Mouse (Mus musculus) left cerebral cortex, adult 2 months (tissue): ENCODE measurements at regions not wholly inside any gene's neighbourhood (a gene's known extent, or its start where the extent isn't known, plus 50 kb on each side); places are given as distances from the start of the nearest gene placed in this dataset.

Experiments used
- DNase-seq, 2 experiments: peaks; one replicate each; pipeline ENCODE4 v3.0.0; 2021 to 2022; ENCODE audit warnings: low spot score in 2 of 2, mixed read lengths in 1 of 2; ENCODE audit errors: extremely low spot score in 1 of 2
- H3K27ac ChIP-seq: fragments of 200-600 bp; 2 replicates; pipeline ENCODE4 v1.8.1; 2022
- H3K4me3 ChIP-seq: fragments of 200-600 bp; 2 replicates; pipeline ENCODE4 v1.8.1; 2022
- CTCF ChIP-seq: fragments of 200-600 bp; IDR thresholded peaks from 2 replicates; pipeline ENCODE4 v1.8.1; 2022; ENCODE audit warnings: antibody characterized with exemption, mild to moderate bottlenecking, moderate library complexity
- intact Hi-C: fragments of 180-260 bp; cut with DNase I; formaldehyde crosslinking; loops from one replicate; pipeline ENCODE4 v1.15.1; 2025

- no peak for TF ChIP-seq CTCF
- intact Hi-C loops, result no loop called here
- Histone ChIP-seq H3K27ac (no peak overlapping the region), H3K4me3 (no peak overlapping the region)
- no peak for DNase-seq
Observed at GRCm38 (mm10) chr8:28252399-28253240, 805.1 kb downstream of the Poteg start.

GRCm38 (mm10) chr8:28267277-28267676 lies 819.8 kb downstream of the Poteg start:
- no peak overlapping the region for H3K4me3 ChIP-seq
- intact Hi-C loops, result no loop called here
- TF ChIP-seq CTCF, result no peak
- H3K27ac ChIP-seq, result no peak overlapping the region
- DNase-seq, result no peak

GRCm38 (mm10) chr8:28284257-28284656 lies 836.8 kb downstream of the Poteg start:
- intact Hi-C loops, result no loop called here
- H3K4me3 ChIP-seq, result no peak overlapping the region
- no peak for TF ChIP-seq CTCF
- no peak for DNase-seq
- no peak overlapping the region for H3K27ac ChIP-seq

GRCm38 (mm10) chr8:28298896-28299793 lies 851.7 kb downstream of the Poteg start:
- TF ChIP-seq CTCF, result no peak
- Histone ChIP-seq H3K4me3 (no peak overlapping the region), H3K27ac (no peak overlapping the region)
- no peak for DNase-seq
- intact Hi-C loops, result no loop called here

- H3K27ac ChIP-seq, result no peak overlapping the region
- no peak for DNase-seq
- intact Hi-C loops, result no loop called here
- TF ChIP-seq CTCF, result no peak; the same call in 1 of the 2 replicates
- H3K4me3 ChIP-seq, result no peak overlapping the region
Observed at GRCm38 (mm10) chr8:28317081-28317480, 869.6 kb downstream of the Poteg start.

GRCm38 (mm10) chr8:28333388-28333787 lies 885.9 kb downstream of the Poteg start:
- DNase-seq, result no peak
- no peak overlapping the region for H3K4me3 ChIP-seq
- intact Hi-C loops, result no loop called here
- no peak for TF ChIP-seq CTCF
- no peak overlapping the region for H3K27ac ChIP-seq

GRCm38 (mm10) chr8:28337484-28337883 lies 890.0 kb downstream of the Poteg start:
- intact Hi-C loops, result no loop called here
- no peak overlapping the region for H3K4me3 ChIP-seq
- no peak for TF ChIP-seq CTCF
- H3K27ac ChIP-seq, result no peak overlapping the region
- DNase-seq, result no peak

GRCm38 (mm10) chr8:28341236-28341635 lies 893.8 kb downstream of the Poteg start:
- peak overlapping the region; percentile 38; the same call in 1 of the 2 replicates for H3K27ac ChIP-seq
- H3K4me3 ChIP-seq, result 0 out of 2 replicates have a peak overlapping the region, but pooled peaks have one; percentile 7
- intact Hi-C loops, result loop anchor here (5.0 kb wide), 1 partner anchor 596 kb away; no protein-coding TSS in a partner anchor
- DNase-seq, result peak in 1 of 2 experiments; percentile 10
- no peak for TF ChIP-seq CTCF

GRCm38 (mm10) chr8:28366470-28366869 lies 919.0 kb downstream of the Poteg start:
- no peak for TF ChIP-seq CTCF
- intact Hi-C loops, result no loop called here
- DNase-seq, result no peak
- Histone ChIP-seq H3K4me3 (no peak overlapping the region), H3K27ac (no peak overlapping the region)

- no peak overlapping the region for H3K27ac ChIP-seq
- H3K4me3 ChIP-seq, result no peak overlapping the region
- no peak for TF ChIP-seq CTCF
- intact Hi-C loops, result no loop called here
- no peak for DNase-seq
Observed at GRCm38 (mm10) chr8:28367361-28367760, 919.9 kb downstream of the Poteg start.

GRCm38 (mm10) chr8:28371752-28372151 lies 924.3 kb downstream of the Poteg start:
- no peak for TF ChIP-seq CTCF
- DNase-seq, result no peak
- intact Hi-C loops, result no loop called here
- Histone ChIP-seq H3K4me3 (no peak overlapping the region), H3K27ac (no peak overlapping the region)

GRCm38 (mm10) chr8:28400141-28400540 lies 952.7 kb downstream of the Poteg start:
- Histone ChIP-seq H3K4me3 (no peak overlapping the region), H3K27ac (no peak overlapping the region)
- intact Hi-C loops, result no loop called here
- no peak for TF ChIP-seq CTCF
- DNase-seq, result no peak
